Comparison of ENCODE assay signal across 18 mouse cellular contexts in the genomic region with DNA sequence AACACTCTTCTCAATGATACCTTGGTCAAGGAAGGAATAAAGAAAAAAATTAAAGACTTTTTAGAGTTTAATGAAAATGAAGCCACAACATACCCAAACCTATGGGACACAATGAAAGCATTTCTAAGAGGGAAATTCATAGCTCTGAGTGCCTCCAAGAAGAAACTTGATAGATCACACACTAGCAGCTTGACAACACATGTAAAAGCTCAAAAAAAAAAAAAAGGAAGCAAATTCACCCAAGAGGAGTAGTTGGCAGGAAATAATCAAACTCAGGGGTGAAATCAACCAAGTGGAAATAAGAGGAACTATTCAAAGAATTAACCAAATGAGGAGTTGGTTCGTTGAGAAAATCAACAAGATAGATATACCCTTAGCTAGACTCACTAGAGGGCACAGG. TPM values are rescaled to one million over a fixed set of nuclear protein-coding genes. Genes with fewer than 3 reads are reported as not detected.
DNase-seq lines count a peak whose midpoint lies in the region; TF ChIP-seq lines count a peak whose summit lies in the region.
"Not testable (repeated sequence)": the region's sequence is repeated elsewhere in the genome, so short reads cannot be mapped to it uniquely, and the experiment has no call there.
"Had no signal": no experiment of that assay in that cellular context is flagged by ENCODE, and none has a peak within 500 bp of the region (broad histone marks: within the 10 kb centered on the region; RNA-seq: fewer than 3 reads in every experiment).

No protein-coding gene starts in this region.

- not testable (repeated sequence) for H3K36me3 ChIP-seq in CH12.LX (replicated peaks in 1 of 2; ENCODE audit: control insufficient read depth in 1 of 2, insufficient read depth in 1 of 2, low read length in 1 of 2); MEL (ENCODE audit: control insufficient read depth in 1 of 2, insufficient read depth in 2 of 2, low read length in 2 of 2)

- dilution Hi-C loops in CH12.LX (cut with MboI; ENCODE audit: extremely low pct_ligation_motif_present, extremely low pct_unique_long_range_greater_than_20kb, low sequenced_read_pairs) = not testable (repeated sequence)

- not testable (repeated sequence) for TF ChIP-seq CTCF in CH12.LX (conservative IDR thresholded peaks at IDR 0.05 in 1 of 2, IDR thresholded peaks at IDR 0.05 in 1 of 2; ENCODE audit: low read depth in 2 of 2, low read length in 2 of 2); MEL (IDR thresholded peaks at IDR 0.05 in 2 of 3, conservative IDR thresholded peaks at IDR 0.05 in 1 of 3; ENCODE audit: control insufficient read depth in 1 of 3, insufficient read depth in 1 of 3, low read depth in 2 of 3, low read length in 3 of 3, poor library complexity in 1 of 3, severe bottlenecking in 1 of 3)

- TF ChIP-seq EP300 in CH12.LX (IDR thresholded peaks at IDR 0.05; ENCODE audit: low read length) = not testable (repeated sequence)
- peak; percentile 20 to 46; a peak in 2 of 4 replicates for TF ChIP-seq EP300 in MEL (IDR thresholded peaks at IDR 0.05; ENCODE audit: low read depth in 1 of 2, low read length in 2 of 2)

- not testable (repeated sequence) for H3K9ac ChIP-seq in CH12.LX (ENCODE audit: insufficient read depth, low read depth); MEL (ENCODE audit: control insufficient read depth, low read depth, low read length, poor library complexity, severe bottlenecking)

- H3K27ac ChIP-seq in CH12.LX (ENCODE audit: insufficient read depth, low read depth); MEL (ENCODE audit: control insufficient read depth, low read depth, low read length): not testable (repeated sequence)

- H3K79me2 ChIP-seq in CH12.LX (replicated peaks; ENCODE audit: control insufficient read depth, extremely low read depth, insufficient read depth, poor library complexity, severe bottlenecking); MEL (ENCODE audit: control insufficient read depth, insufficient read depth, low read length, poor library complexity): not testable (repeated sequence)

- TF ChIP-seq RAD21 in CH12.LX (IDR thresholded peaks at IDR 0.05; ENCODE audit: low read depth, low read length); MEL (IDR thresholded peaks at IDR 0.05; ENCODE audit: low read depth, low read length): not testable (repeated sequence)

- H3K27me3 ChIP-seq in CH12.LX (replicated peaks); MEL (ENCODE audit: control insufficient read depth in 1 of 2, insufficient read depth in 2 of 2, low read length in 2 of 2): not testable (repeated sequence)

- not testable (repeated sequence) for H3K9me3 ChIP-seq in CH12.LX (replicated peaks; ENCODE audit: low read length); MEL (replicated peaks; ENCODE audit: insufficient read depth, low read length)

- H3K4me3 ChIP-seq in CH12.LX (replicated peaks in 1 of 3; ENCODE audit: low read depth in 2 of 3, low read length in 2 of 3, poor library complexity in 1 of 3); MEL (ENCODE audit: control insufficient read depth in 1 of 2, insufficient read depth in 1 of 2, low read depth in 2 of 2, low read length in 2 of 2): not testable (repeated sequence)

- peak; percentile 2 for DNase-seq in CH12.LX (ENCODE audit: extremely low read depth)
- peak; percentile 52 for DNase-seq in MEL (ENCODE audit: low read depth, low spot score)

- in situ Hi-C loops in CH12.LX (cut with MboI; ENCODE audit: low pct_ligation_motif_present, low pct_unique_long_range_greater_than_20kb, low sequenced_read_pairs) = not testable (repeated sequence)

- H3K4me1 ChIP-seq in CH12.LX (ENCODE audit: control insufficient read depth in 1 of 2, insufficient read depth in 2 of 2); MEL (ENCODE audit: control insufficient read depth in 1 of 2, insufficient read depth in 2 of 2, low read length in 2 of 2): not testable (repeated sequence)

- H3K4me2 ChIP-seq in CH12.LX (ENCODE audit: insufficient read depth, low read depth, poor library complexity, severe bottlenecking) = not testable (repeated sequence)

- TF ChIP-seq POLR2A in CH12.LX (IDR thresholded peaks at IDR 0.05; ENCODE audit: low read depth, low read length); MEL (IDR thresholded peaks at IDR 0.05; ENCODE audit: control insufficient read depth in 1 of 2, insufficient read depth in 1 of 2, low read depth in 1 of 2, low read length in 2 of 2, poor library complexity in 1 of 2): not testable (repeated sequence)

TF ChIP-seq in CH12.LX, 34 proteins besides CTCF, POLR2A, EP300 and RAD21:
- peak; percentile 37; the same call in 1 of the 2 replicates for TF ChIP-seq ZNF384 (IDR thresholded peaks at IDR 0.05; ENCODE audit: low read depth, low read length)

TF ChIP-seq in MEL, 35 proteins besides CTCF, POLR2A, EP300 and RAD21:
- TF ChIP-seq MYC (IDR thresholded peaks at IDR 0.05; ENCODE audit: low read depth, low read length) (0 out of 2 replicates have a peak, but pooled peaks have one; percentile 26), ZNF384 (IDR thresholded peaks at IDR 0.05; ENCODE audit: low read depth, low read length) (peak; percentile 65)

RNA-seq across cellular contexts. Expression of a gene that starts 5.2 kb away (rescaled TPM):
- total RNA-seq in CH12.LX (2012; rRNA removed) = not detected in 2 replicates
- not detected in 2 replicates for total RNA-seq in CH12.LX (2014; rRNA removed)
- polyA plus RNA-seq in CH12.LX (2012; ENCODE audit: insufficient read length, low read depth) = not detected in 2 replicates
- total RNA-seq in MEL (2012; rRNA removed) = not detected in 2 replicates
- not detected for polyA plus RNA-seq in MEL (2012; ENCODE audit: insufficient read depth in 1 of 2, insufficient read length in 2 of 2, low read depth in 1 of 2, low replicate concordance in 2 of 2, missing spikeins in 1 of 2)
- total RNA-seq: adrenal gland, adult 18-20 months; adrenal gland, adult 2 months; adrenal gland, adult 8-10 months; adrenal gland, postnatal 10 days; adrenal gland, postnatal 25 days; adrenal gland, postnatal 36 days; ES-E14 had no signal
- polyA plus RNA-seq: activated CD4-positive, CD25-positive, alpha-beta regulatory T cell, adult 4 months; adrenal gland, adult 2 months; brain, embryonic 14.5 days; C2C12; CD4-positive, CD25-positive, alpha-beta regulatory T cell, adult 4 months; G1E; Patski had no signal

RNA-seq across cellular contexts. Expression of a gene that starts 7.7 kb away (rescaled TPM):
- not detected in 2 replicates for total RNA-seq in CH12.LX (2012; rRNA removed)
- not detected in 2 replicates for total RNA-seq in CH12.LX (2014; rRNA removed)
- polyA plus RNA-seq in CH12.LX (2012; ENCODE audit: insufficient read length, low read depth) = not detected in 2 replicates
- not detected in 2 replicates for total RNA-seq in MEL (2012; rRNA removed)
- not detected for polyA plus RNA-seq in MEL (2012; ENCODE audit: insufficient read depth in 1 of 2, insufficient read length in 2 of 2, low read depth in 1 of 2, low replicate concordance in 2 of 2, missing spikeins in 1 of 2)
- total RNA-seq: adrenal gland, adult 18-20 months; adrenal gland, adult 2 months; adrenal gland, adult 8-10 months; adrenal gland, postnatal 10 days; adrenal gland, postnatal 14 days; adrenal gland, postnatal 25 days; adrenal gland, postnatal 36 days; adrenal gland, postnatal 4 days; ES-E14; G1E had no signal
- polyA plus RNA-seq: activated CD4-positive, CD25-positive, alpha-beta regulatory T cell, adult 4 months; adrenal gland, adult 2 months; brain, embryonic 14.5 days; C2C12; CD4-positive, CD25-positive, alpha-beta regulatory T cell, adult 4 months; cerebellum, adult 2 months; G1E; Patski had no signal

RNA-seq across cellular contexts. Expression of a gene that starts 24.6 kb away (rescaled TPM):
- total RNA-seq in CH12.LX (2012; rRNA removed) (not detected in 2 replicates), CH12.LX (2014; rRNA removed) (not detected in 2 replicates), MEL (2012; rRNA removed) (not detected in 2 replicates)
- polyA plus RNA-seq in CH12.LX (2012; ENCODE audit: insufficient read length, low read depth) (not detected in 2 replicates), MEL (2012; ENCODE audit: insufficient read depth in 1 of 2, insufficient read length in 2 of 2, low read depth in 1 of 2, low replicate concordance in 2 of 2, missing spikeins in 1 of 2) (not detected)
- total RNA-seq: adrenal gland, adult 18-20 months; adrenal gland, adult 2 months; adrenal gland, adult 8-10 months; adrenal gland, postnatal 10 days; adrenal gland, postnatal 14 days; adrenal gland, postnatal 25 days; adrenal gland, postnatal 36 days; adrenal gland, postnatal 4 days; ES-E14; G1E had no signal
- polyA plus RNA-seq: activated CD4-positive, CD25-positive, alpha-beta regulatory T cell, adult 4 months; adrenal gland, adult 2 months; brain, embryonic 14.5 days; C2C12; CD4-positive, CD25-positive, alpha-beta regulatory T cell, adult 4 months; cerebellum, adult 2 months; G1E; Patski had no signal

RNA-seq across cellular contexts. Expression of a gene that starts 25.8 kb away (rescaled TPM):
- total RNA-seq in CH12.LX (2012; rRNA removed) (not detected in 2 replicates), CH12.LX (2014; rRNA removed) (not detected in 2 replicates), MEL (2012; rRNA removed) (not detected in 2 replicates)
- polyA plus RNA-seq in CH12.LX (2012; ENCODE audit: insufficient read length, low read depth) (not detected in 2 replicates), MEL (2012; ENCODE audit: insufficient read depth in 1 of 2, insufficient read length in 2 of 2, low read depth in 1 of 2, low replicate concordance in 2 of 2, missing spikeins in 1 of 2) (not detected)
- total RNA-seq: adrenal gland, adult 18-20 months; adrenal gland, adult 2 months; adrenal gland, adult 8-10 months; adrenal gland, postnatal 10 days; adrenal gland, postnatal 14 days; adrenal gland, postnatal 25 days; adrenal gland, postnatal 36 days; adrenal gland, postnatal 4 days; ES-E14 had no signal
- polyA plus RNA-seq: activated CD4-positive, CD25-positive, alpha-beta regulatory T cell, adult 4 months; adrenal gland, adult 2 months; brain, embryonic 14.5 days; C2C12; CD4-positive, CD25-positive, alpha-beta regulatory T cell, adult 4 months; cerebellum, adult 2 months; G1E; Patski had no signal

RNA-seq across cellular contexts. Expression of a gene that starts 36.7 kb away (rescaled TPM):
- not detected in 2 replicates for total RNA-seq in CH12.LX (2012; rRNA removed)
- total RNA-seq in CH12.LX (2014; rRNA removed) = not detected in 2 replicates
- not detected in 2 replicates for polyA plus RNA-seq in CH12.LX (2012; ENCODE audit: insufficient read length, low read depth)
- not detected in 2 replicates for total RNA-seq in MEL (2012; rRNA removed)
- polyA plus RNA-seq in MEL (2012; ENCODE audit: insufficient read depth in 1 of 2, insufficient read length in 2 of 2, low read depth in 1 of 2, low replicate concordance in 2 of 2, missing spikeins in 1 of 2) = not detected
- total RNA-seq: adrenal gland, adult 18-20 months; adrenal gland, adult 2 months; adrenal gland, adult 8-10 months; adrenal gland, postnatal 10 days; adrenal gland, postnatal 14 days; adrenal gland, postnatal 25 days; adrenal gland, postnatal 36 days; adrenal gland, postnatal 4 days; ES-E14; G1E had no signal
- polyA plus RNA-seq: adrenal gland, adult 2 months; brain, embryonic 14.5 days; C2C12; CD4-positive, CD25-positive, alpha-beta regulatory T cell, adult 4 months; cerebellum, adult 2 months; G1E; Patski had no signal
